Mouse (Mus musculus) adrenal gland, postnatal 25 days (tissue): ENCODE measurements around the gene Smr2. TPM values are rescaled to one million over a fixed set of nuclear protein-coding genes. Genes with fewer than 3 reads are reported as not detected.
"Not testable (repeated sequence)": the region's sequence is repeated elsewhere in the genome, so short reads cannot be mapped to it uniquely, and the experiment has no call there.

Experiments used
- DNase-seq: peaks from one replicate; pipeline ENCODE4 v3.0.0; 2021; ENCODE audit warnings: mixed read lengths
- long read RNA-seq: library from polyadenylated mRNA; stranded (forward); transcript quantifications from one replicate; pipeline ENCODE4 v2.0.0, GENCODE M21; 2021
- total RNA-seq: library from RNA; stranded (reverse); gene quantifications from 2 replicates; pipeline ENCODE4 v1.2.3, GENCODE M21; 2021

Gene Smr2
- total RNA-seq, result not detected in 2 replicates
- long read RNA-seq, result 0 reads

GRCm38 (mm10) chr5:88086256-88086655 lies at the start of gene Smr2:
TSS of gene Smr2 (plus strand) at chr5:88086556.
- not testable (repeated sequence) for DNase-seq

DNA sequence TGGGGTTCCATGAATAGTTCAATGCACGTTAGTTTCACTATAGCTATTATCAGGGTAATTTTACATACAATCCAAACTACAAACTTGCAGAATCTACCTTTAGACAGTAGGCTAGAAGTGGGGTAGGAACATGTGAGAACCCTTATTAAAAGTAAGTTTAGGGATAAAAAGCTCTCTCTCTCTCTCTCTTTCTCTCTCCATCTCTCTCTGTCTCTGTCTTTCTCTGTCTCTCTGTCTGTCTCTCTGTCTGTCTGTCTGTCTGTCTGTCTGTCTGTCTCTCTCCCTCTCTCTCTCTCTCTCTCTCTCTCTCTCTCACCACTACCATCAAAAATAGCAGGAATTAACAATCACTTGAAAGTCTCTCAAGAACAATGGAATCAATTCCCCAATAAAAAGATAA lies 25.1 kb downstream of the Smr2 start, which contains the start of gene Gm11116:
Gene Gm11116, minus strand, starts transcription at position 101 of the 400 bp plus-strand sequence.
- DNase-seq, result no peak

DNA sequence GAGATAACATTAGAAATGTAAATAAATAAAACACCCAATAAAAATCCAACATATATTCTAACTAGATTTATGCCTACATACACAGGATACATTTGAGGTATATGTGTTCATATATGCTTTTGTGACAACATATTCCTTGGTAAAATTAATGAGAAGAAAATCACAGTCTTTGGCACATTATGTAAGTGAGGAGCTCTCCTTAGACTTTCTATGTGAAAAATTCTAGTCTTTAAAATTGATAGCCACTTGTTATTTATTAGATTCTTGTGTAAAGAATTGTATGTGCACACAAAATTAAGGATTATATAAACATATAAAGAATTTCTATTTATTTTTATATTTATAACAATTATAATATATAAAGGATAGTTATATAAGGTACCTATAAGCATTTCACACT lies 67.6 kb downstream of the Smr2 start, which contains the start of gene Gm11115:
Gene Gm11115, minus strand, starts transcription at position 101 of the 400 bp plus-strand sequence.
- DNase-seq, result no peak

Other genes starting within 250 kb of the Smr2 start
- gene Odam, start 201.5 kb upstream of the Smr2 start, total RNA-seq, result not detected in 2 replicates
- not detected in 2 replicates for gene Csn3, start 161.0 kb upstream of the Smr2 start, total RNA-seq
- gene 2310003L06Rik, start 117.1 kb upstream of the Smr2 start, total RNA-seq, result not detected in 2 replicates
- not detected in 2 replicates for gene Gm28434, start 117.0 kb upstream of the Smr2 start, total RNA-seq
- gene Cabs1, start 107.1 kb upstream of the Smr2 start, total RNA-seq, result not detected in 2 replicates
- gene Smr3a, start 84.0 kb upstream of the Smr2 start, total RNA-seq, result not detected in 2 replicates
- not detected in 2 replicates for gene Gm11116, start 25.0 kb downstream of the Smr2 start, total RNA-seq
- not detected in 2 replicates for gene Gm11115, start 67.5 kb downstream of the Smr2 start, total RNA-seq
- not detected in 2 replicates for gene Gm7714, start 182.4 kb downstream of the Smr2 start, total RNA-seq
- not detected in 2 replicates for gene Prol1, start 230.8 kb downstream of the Smr2 start, total RNA-seq